Mouse (Mus musculus) CH12.LX (cell line): ENCODE measurements around the gene Fcrlb. TPM values are rescaled to one million over a fixed set of nuclear protein-coding genes. Genes with fewer than 3 reads are reported as not detected.

Experiments used
- DNase-seq: peaks from one replicate; pipeline ENCODE4 v3.0.0-alpha.2; 2013; ENCODE audit errors: extremely low read depth
- H3K27ac ChIP-seq: 2 replicates; pipeline ENCODE4 v1.5.1; 2012; ENCODE audit warnings: low read depth, mild to moderate bottlenecking, control low read depth, moderate library complexity; ENCODE audit not compliant: insufficient read depth
- H3K27me3 ChIP-seq: replicated peaks from 2 replicates; pipeline ENCODE3; 2012; ENCODE audit warnings: inconsistent platforms
- H3K36me3 ChIP-seq, 2 experiments: replicated peaks in 1 of 2; 2 replicates each; pipeline versions ENCODE3 to v1.6.1; 2012; ENCODE audit warnings: inconsistent platforms in 1 of 2, low read length in 1 of 2, mild to moderate bottlenecking in 1 of 2, mixed read lengths in 1 of 2, moderate library complexity in 1 of 2; ENCODE audit not compliant: control insufficient read depth in 1 of 2, insufficient read depth in 1 of 2
- H3K4me1 ChIP-seq, 2 experiments: 2 replicates each; pipeline ENCODE4 v1.6.1; 2012; ENCODE audit warnings: inconsistent platforms in 1 of 2, moderate library complexity in 1 of 2; ENCODE audit not compliant: insufficient read depth in 2 of 2, control insufficient read depth in 1 of 2
- H3K4me2 ChIP-seq: 2 replicates; pipeline ENCODE4 v1.6.1; 2012; ENCODE audit warnings: low read depth, mild to moderate bottlenecking, control low read depth; ENCODE audit not compliant: poor library complexity, insufficient read depth, severe bottlenecking
- H3K4me3 ChIP-seq, 3 experiments: fragments of 150-350 bp in 1 of 3; sonication (generic) in 1 of 3; replicated peaks in 1 of 3; 2 replicates each; pipeline versions ENCODE3 to v1.5.1; 2011 to 2012; ENCODE audit warnings: low read depth in 2 of 3, low read length in 2 of 3, mild to moderate bottlenecking in 2 of 3, moderate library complexity in 2 of 3, control low read depth in 1 of 3, improper control_type of control experiment in 1 of 3, inconsistent platforms in 1 of 3, mixed read lengths in 1 of 3; ENCODE audit not compliant: poor library complexity in 1 of 3
- H3K79me2 ChIP-seq: replicated peaks from 2 replicates; pipeline ENCODE4 v1.6.1; 2012; ENCODE audit warnings: mild to moderate bottlenecking, moderate library complexity; ENCODE audit not compliant: control insufficient read depth, poor library complexity, insufficient read depth, severe bottlenecking; ENCODE audit errors: extremely low read depth
- H3K9ac ChIP-seq: 2 replicates; pipeline ENCODE4 v1.6.1; 2012; ENCODE audit warnings: low read depth, mild to moderate bottlenecking, control low read depth, moderate library complexity; ENCODE audit not compliant: insufficient read depth
- H3K9me3 ChIP-seq: replicated peaks from 2 replicates; pipeline ENCODE3; 2012; ENCODE audit warnings: low read length, inconsistent platforms, mixed read lengths
- BHLHE40 ChIP-seq: IDR thresholded peaks from 2 replicates; pipeline ENCODE4 v1.6.1; 2011; ENCODE audit warnings: mild to moderate bottlenecking, low read depth, low read length, improper control_type of control experiment
- CHD2 ChIP-seq: IDR thresholded peaks from 2 replicates; pipeline ENCODE4 v1.6.1; 2011; ENCODE audit warnings: low read length, improper control_type of control experiment
- CTCF ChIP-seq, 2 experiments: IDR thresholded peaks in 1 of 2; conservative IDR thresholded peaks in 1 of 2; 2 replicates each; pipeline ENCODE4 v1.5.1; 2011 to 2012; ENCODE audit warnings: low read depth in 2 of 2, low read length in 2 of 2, improper control_type of control experiment in 1 of 2, inconsistent platforms in 1 of 2, mild to moderate bottlenecking in 1 of 2, moderate library complexity in 1 of 2
- E2F4 ChIP-seq: IDR thresholded peaks from 2 replicates; pipeline ENCODE4 v1.6.1; 2011; ENCODE audit warnings: low read depth, low read length, improper control_type of control experiment; ENCODE audit not compliant: insufficient replicate concordance
- EP300 ChIP-seq: IDR thresholded peaks from 2 replicates; pipeline ENCODE4 v1.6.1; 2011; ENCODE audit warnings: low read length, improper control_type of control experiment
- HCFC1 ChIP-seq: IDR thresholded peaks from 2 replicates; pipeline ENCODE4 v1.6.1; 2012; ENCODE audit warnings: low read depth, mild to moderate bottlenecking, inconsistent platforms, low read length, improper control_type of control experiment
- IRF4 ChIP-seq: IDR thresholded peaks from 2 replicates; pipeline ENCODE4 v1.6.1; 2014; ENCODE audit warnings: low read depth, mild to moderate bottlenecking, inconsistent platforms, low read length, improper control_type of control experiment
- KAT2A ChIP-seq: IDR thresholded peaks from 2 replicates; pipeline ENCODE4 v1.6.1; 2012; ENCODE audit warnings: low read length, improper control_type of control experiment, inconsistent platforms; ENCODE audit not compliant: insufficient replicate concordance
- MAX ChIP-seq: IDR thresholded peaks from 2 replicates; pipeline ENCODE4 v1.6.1; 2011; ENCODE audit warnings: low read length, improper control_type of control experiment
- RAD21 ChIP-seq: IDR thresholded peaks from 2 replicates; pipeline ENCODE4 v1.6.1; 2011; ENCODE audit warnings: low read depth, mild to moderate bottlenecking, low read length, improper control_type of control experiment, moderate library complexity
- RCOR1 ChIP-seq: conservative IDR thresholded peaks from 2 replicates; pipeline ENCODE4 v1.6.1; 2012; ENCODE audit warnings: low read depth, mild to moderate bottlenecking, inconsistent platforms, low read length, improper control_type of control experiment
- SIN3A ChIP-seq: IDR thresholded peaks from 2 replicates; pipeline ENCODE4 v1.6.1; 2012; ENCODE audit warnings: low read length, improper control_type of control experiment, inconsistent platforms
- TCF12 ChIP-seq: IDR thresholded peaks from 2 replicates; pipeline ENCODE4 v1.6.1; 2014; ENCODE audit warnings: low read depth, mild to moderate bottlenecking, inconsistent platforms, low read length, improper control_type of control experiment
- USF2 ChIP-seq: conservative IDR thresholded peaks from 2 replicates; pipeline ENCODE4 v1.6.1; 2011; ENCODE audit warnings: low read depth, low read length, improper control_type of control experiment
- ZC3H11A ChIP-seq: IDR thresholded peaks from 2 replicates; pipeline ENCODE4 v1.6.1; 2012; ENCODE audit warnings: low read depth, mild to moderate bottlenecking, inconsistent platforms, low read length, improper control_type of control experiment
- ZKSCAN1 ChIP-seq: IDR thresholded peaks from 2 replicates; pipeline ENCODE4 v1.6.1; 2012; ENCODE audit warnings: low read depth, inconsistent platforms, low read length, improper control_type of control experiment, borderline replicate concordance
- ZMIZ1 ChIP-seq: IDR thresholded peaks from 2 replicates; pipeline ENCODE4 v1.6.1; 2012; ENCODE audit warnings: low read depth, mild to moderate bottlenecking, inconsistent platforms, low read length, improper control_type of control experiment
- dilution Hi-C: fragments of 300-500 bp; cut with MboI; formaldehyde crosslinking; loops from 2 replicates; pipeline ENCODE4 v1.14.3; 2020; ENCODE audit warnings: low sequenced_read_pairs; ENCODE audit not compliant: extremely low pct_unique_long_range_greater_than_20kb, extremely low pct_ligation_motif_present
- in situ Hi-C: fragments of 300-500 bp; cut with MboI; formaldehyde crosslinking; loops from 3 replicates; pipeline ENCODE4 v1.14.3; 2019; ENCODE audit warnings: low sequenced_read_pairs, low pct_ligation_motif_present, low pct_unique_long_range_greater_than_20kb, mixed read lengths
- polyA plus RNA-seq: library from polyadenylated mRNA; unstranded; fragments of >175 nt; gene quantifications from 2 replicates; pipeline ENCODE4 v1.2.1, GENCODE M21; 2012; ENCODE audit warnings: low read depth; ENCODE audit not compliant: insufficient read length
- total RNA-seq, 2 experiments: library from RNA; depleted of rRNA; stranded (reverse); fragments of 300-350 nt in 1 of 2; fragments of >200 nt in 1 of 2; gene quantifications; 2 replicates each; pipeline ENCODE4 v1.2.3; 2012 to 2014

Gene Fcrlb
- total RNA-seq (2012; rRNA removed) (not detected in 2 replicates), total RNA-seq (2014; rRNA removed) (not detected in 2 replicates), polyA plus RNA-seq (not detected in 2 replicates)

DNA sequence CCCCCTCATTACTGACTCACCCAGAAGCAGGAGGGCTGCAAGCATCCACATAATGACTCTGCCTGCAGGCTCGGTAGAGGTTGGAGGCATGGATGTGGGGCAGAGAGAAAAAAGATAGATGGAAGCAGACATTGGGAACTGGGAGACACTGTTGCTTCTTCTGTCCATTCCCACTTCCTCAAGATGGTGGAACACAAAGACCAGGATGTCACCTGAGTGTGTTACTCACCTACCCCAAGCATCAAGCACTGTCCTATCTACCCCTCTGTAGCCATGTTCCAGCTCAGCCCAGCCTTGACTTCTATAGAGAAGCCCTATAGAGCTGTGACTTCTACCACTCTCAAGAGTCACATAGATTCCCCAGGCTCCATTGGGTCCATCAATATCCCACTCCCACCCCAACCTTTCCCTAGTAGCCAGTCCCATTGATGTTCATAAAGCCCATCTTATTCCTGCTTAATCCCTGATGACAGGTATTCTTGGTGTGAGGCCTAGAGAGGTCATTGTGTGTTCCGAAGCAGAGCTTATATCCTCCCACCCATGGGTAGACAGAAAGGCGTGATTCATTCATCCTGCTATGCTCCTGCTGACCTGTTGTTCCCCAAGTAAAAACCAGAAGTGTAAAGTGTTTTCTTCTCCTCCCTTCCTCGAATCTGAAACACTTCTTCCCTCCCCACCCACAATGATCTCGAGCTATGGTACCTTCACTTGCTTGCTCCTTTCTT, at the start of gene Fcrlb:
Gene Fcrlb, minus strand, starts transcription at position 51 of the 725 bp plus-strand sequence.
- no peak within 1 kb of the TSS for H3K4me3 ChIP-seq
- H3K27ac ChIP-seq: no peak within 1 kb of the TSS
- dilution Hi-C loops (no loop called here), in situ Hi-C loops (loop anchor here (5.0 kb wide), 1 partner anchor 69 kb away; no protein-coding TSS in a partner anchor)
- no peak for DNase-seq
- 0 out of 4 replicates have a peak, but pooled peaks cover 0 to 3% of the 10 kb centered on the region in 2 experiments for H3K4me1 ChIP-seq
- H3K4me2 ChIP-seq: no peak within 1 kb of the TSS
- no peaks in the 10 kb centered on the region for H3K79me2 ChIP-seq
- H3K27me3 ChIP-seq: no peaks in the 10 kb centered on the region
- H3K9ac ChIP-seq: no peak within 1 kb of the TSS
- H3K36me3 ChIP-seq: peaks cover 0 to 15% of the 10 kb centered on the region in 2 experiments
- H3K9me3 ChIP-seq: peaks cover 7% of the 10 kb centered on the region
- TF ChIP-seq ZC3H11A (no peak), CTCF (conservative IDR thresholded peaks at IDR 0.05 in 1 of 2, IDR thresholded peaks at IDR 0.05 in 1 of 2; ENCODE audit: low read depth in 2 of 2, low read length in 2 of 2) (no peak), HCFC1 (no peak), SIN3A (no peak), EP300 (no peak), IRF4 (no peak), CHD2 (no peak), USF2 (no peak), E2F4 (no peak), ZKSCAN1 (no peak), RCOR1 (no peak), RAD21 (no peak), ZMIZ1 (no peak), MAX (no peak)

- dilution Hi-C loops (no loop called here), in situ Hi-C loops (no loop called here)
- H3K27me3 ChIP-seq: no peaks in the 10 kb centered on the region
- no peak overlapping the region for H3K9ac ChIP-seq
- no peak overlapping the region for H3K4me2 ChIP-seq
- DNase-seq: no peak
- no peak overlapping the region for H3K4me3 ChIP-seq
- peaks cover 0 to 15% of the 10 kb centered on the region in 2 experiments; a peak in 2 of 4 replicates for H3K4me1 ChIP-seq
- TF ChIP-seq CHD2 (no peak), BHLHE40 (no peak), TCF12 (no peak), KAT2A (no peak)
- TF ChIP-seq, all 38 proteins: peak for 0
- no peaks in the 10 kb centered on the region for H3K79me2 ChIP-seq
- H3K9me3 ChIP-seq: no peaks in the 10 kb centered on the region
- peaks cover 23 to 68% of the 10 kb centered on the region in 2 experiments for H3K36me3 ChIP-seq
- H3K27ac ChIP-seq: no peak overlapping the region
These were observed 49.6 kb upstream of the Fcrlb start for GRCm38 (mm10) chr1:170962301-170962700.
